Mouse (Mus musculus): ENCODE results near the gene Pnrc2. TPM values are rescaled to one million over a fixed set of nuclear protein-coding genes. Genes with fewer than 3 reads are reported as not detected.

Pnrc2 gene
- polyA plus RNA-seq, 1 experiment from 2014 or later = 157 TPM

- Histone ChIP-seq H3K4me1 (peaks cover 34% of the 10 kb centered on the region), H3K4me2 (replicated peaks) (peak overlapping the region; percentile 79), H3K27me3 (no peaks in the 10 kb centered on the region), H3K9me3 (replicated peaks) (no peaks in the 10 kb centered on the region), H3K36me3 (peaks cover 5% of the 10 kb centered on the region; the same call in 1 of the 2 replicates), H3K27ac (replicated peaks) (no peak overlapping the region), H3K4me3 (replicated peaks) (peak overlapping the region; percentile 95), H3K9ac (peak overlapping the region; percentile 21; the same call in 1 of the 2 replicates)
- no peak for ATAC-seq (ENCODE audit: insufficient number of reproducible peaks, low FRiP score, low TSS enrichment, low read depth)
- WGBS = 7% methylated on average over 7 of the region's 7 CpGs
Measured at GRCm38 (mm10) chr4:135857597-135858186, 16.0 kb downstream of the Pnrc2 start.

GRCm38 (mm10) chr4:135856223-135857091, 17.2 kb downstream of the Pnrc2 start:
- Histone ChIP-seq H3K9ac (peak overlapping the region; percentile 93), H3K4me3 (replicated peaks) (peak overlapping the region; percentile 95), H3K27ac (replicated peaks) (peak overlapping the region; percentile 99), H3K4me2 (replicated peaks) (peak overlapping the region; percentile 79), H3K4me1 (peaks cover 34% of the 10 kb centered on the region), H3K36me3 (0 out of 2 replicates have a peak, but pooled peaks cover 5% of the 10 kb centered on the region), H3K27me3 (no peaks in the 10 kb centered on the region), H3K9me3 (replicated peaks) (no peaks in the 10 kb centered on the region)
- under 1% methylated on average over 91 of the region's 91 CpGs for WGBS
- ATAC-seq (ENCODE audit: insufficient number of reproducible peaks, low FRiP score, low TSS enrichment, low read depth) = peak; percentile 68

- H3K27me3 ChIP-seq = no peaks in the 10 kb centered on the region
- peak within 1 kb of the TSS; percentile 93 for H3K9ac ChIP-seq
- peak within 1 kb of the TSS; percentile 95 for H3K4me3 ChIP-seq (replicated peaks)
- H3K27ac ChIP-seq (replicated peaks) = peak within 1 kb of the TSS; percentile 99
- H3K4me2 ChIP-seq (replicated peaks) = peak within 1 kb of the TSS; percentile 79
- H3K4me1 ChIP-seq = peaks cover 35% of the 10 kb centered on the region
- WGBS = under 1% methylated on average over 66 of the region's 67 CpGs
- H3K36me3 ChIP-seq = 0 out of 2 replicates have a peak, but pooled peaks cover 5% of the 10 kb centered on the region
- H3K9me3 ChIP-seq (replicated peaks) = no peaks in the 10 kb centered on the region
- ATAC-seq (ENCODE audit: insufficient number of reproducible peaks, low FRiP score, low TSS enrichment, low read depth) = peak; percentile 97
Measured at GRCm38 (mm10) chr4:135855536-135856222, 18.0 kb downstream of the Pnrc2 start, which contains the start of gene Srsf10. Srsf10 (plus strand) TSS chr4:135855747.

- Histone ChIP-seq H3K9ac (peak overlapping the region; percentile 90), H3K4me3 (replicated peaks) (peak overlapping the region; percentile 95), H3K27ac (replicated peaks) (peak overlapping the region; percentile 99), H3K4me2 (replicated peaks) (peak overlapping the region; percentile 79), H3K9me3 (replicated peaks) (no peaks in the 10 kb centered on the region), H3K27me3 (no peaks in the 10 kb centered on the region), H3K4me1 (peaks cover 41% of the 10 kb centered on the region), H3K36me3 (0 out of 2 replicates have a peak, but pooled peaks cover 5% of the 10 kb centered on the region)
- WGBS = 8% methylated on average over 6 of the region's 6 CpGs
- ATAC-seq (ENCODE audit: insufficient number of reproducible peaks, low FRiP score, low TSS enrichment, low read depth) = no peak
Measured at GRCm38 (mm10) chr4:135855080-135855479, 18.6 kb downstream of the Pnrc2 start.

GRCm38 (mm10) chr4:135854630-135855029, 19.0 kb downstream of the Pnrc2 start:
- Histone ChIP-seq H3K9ac (no peak overlapping the region), H3K9me3 (replicated peaks) (no peaks in the 10 kb centered on the region), H3K4me3 (replicated peaks) (no peak overlapping the region; the same call in 1 of the 2 replicates), H3K27ac (replicated peaks) (peak overlapping the region; percentile 99), H3K4me2 (replicated peaks) (peak overlapping the region; percentile 79), H3K27me3 (no peaks in the 10 kb centered on the region), H3K36me3 (0 out of 2 replicates have a peak, but pooled peaks cover 4% of the 10 kb centered on the region), H3K4me1 (peaks cover 41% of the 10 kb centered on the region)
- 74% methylated on average over 11 of the region's 11 CpGs for WGBS
- no peak for ATAC-seq (ENCODE audit: insufficient number of reproducible peaks, low FRiP score, low TSS enrichment, low read depth)

- peaks cover 36% of the 10 kb centered on the region for H3K4me1 ChIP-seq
- ATAC-seq (ENCODE audit: insufficient number of reproducible peaks, low FRiP score, low TSS enrichment, low read depth) = no peak
- no peak overlapping the region for H3K9ac ChIP-seq
- H3K27ac ChIP-seq (replicated peaks) = peak overlapping the region; percentile 99
- H3K4me2 ChIP-seq (replicated peaks) = no peak overlapping the region
- H3K4me3 ChIP-seq (replicated peaks) = no peak overlapping the region
- no peaks in the 10 kb centered on the region for H3K36me3 ChIP-seq
- 82% methylated on average over 14 of the region's 14 CpGs for WGBS
- no peaks in the 10 kb centered on the region for H3K9me3 ChIP-seq (replicated peaks)
- no peaks in the 10 kb centered on the region for H3K27me3 ChIP-seq
Measured at GRCm38 (mm10) chr4:135853987-135854546, 19.6 kb downstream of the Pnrc2 start.

GRCm38 (mm10) chr4:135851942-135852341, 21.7 kb downstream of the Pnrc2 start:
- Histone ChIP-seq H3K4me3 (replicated peaks) (no peak overlapping the region), H3K4me2 (replicated peaks) (no peak overlapping the region), H3K36me3 (no peaks in the 10 kb centered on the region), H3K9me3 (replicated peaks) (no peaks in the 10 kb centered on the region), H3K27ac (replicated peaks) (no peak overlapping the region), H3K4me1 (peaks cover 26% of the 10 kb centered on the region), H3K9ac (no peak overlapping the region), H3K27me3 (no peaks in the 10 kb centered on the region)
- 76% methylated on average over 9 of the region's 9 CpGs for WGBS
- ATAC-seq (ENCODE audit: insufficient number of reproducible peaks, low FRiP score, low TSS enrichment, low read depth) = no peak

GRCm38 (mm10) chr4:135850411-135851095, 23.1 kb downstream of the Pnrc2 start:
- no peak overlapping the region for H3K9ac ChIP-seq

GRCm38 (mm10) chr4:135847581-135847980, 26.1 kb downstream of the Pnrc2 start:
- Histone ChIP-seq H3K9me3 (replicated peaks) (no peaks in the 10 kb centered on the region), H3K27me3 (no peaks in the 10 kb centered on the region), H3K4me2 (replicated peaks) (no peak overlapping the region), H3K36me3 (no peaks in the 10 kb centered on the region), H3K9ac (no peak overlapping the region), H3K4me1 (peaks cover 14% of the 10 kb centered on the region), H3K4me3 (replicated peaks) (no peak overlapping the region), H3K27ac (replicated peaks) (no peak overlapping the region)
- ATAC-seq (ENCODE audit: insufficient number of reproducible peaks, low FRiP score, low TSS enrichment, low read depth) = no peak
- WGBS = 50% methylated on average over 5 of the region's 5 CpGs

More at GRCm38 (mm10) chr4:135850411-135851095, 23.1 kb downstream of the Pnrc2 start:
- H3K27me3 ChIP-seq = no peaks in the 10 kb centered on the region
- peak overlapping the region; percentile 58; the same call in 1 of the 2 replicates for H3K27ac ChIP-seq (replicated peaks)
- H3K9me3 ChIP-seq (replicated peaks) = no peaks in the 10 kb centered on the region
- H3K4me3 ChIP-seq (replicated peaks) = no peak overlapping the region
- 22% methylated on average over 13 of the region's 13 CpGs for WGBS
- ATAC-seq (ENCODE audit: insufficient number of reproducible peaks, low FRiP score, low TSS enrichment, low read depth) = peak; percentile 56; the same call in 1 of the 2 replicates
- H3K4me1 ChIP-seq = peaks cover 26% of the 10 kb centered on the region
- peak overlapping the region; percentile 12; the same call in 1 of the 2 replicates for H3K4me2 ChIP-seq (replicated peaks)
- no peaks in the 10 kb centered on the region for H3K36me3 ChIP-seq

GRCm38 (mm10) chr4:135844400-135844799, 29.2 kb downstream of the Pnrc2 start:
- WGBS = 72% methylated on average over 6 of the region's 6 CpGs
- Histone ChIP-seq H3K4me1 (0 out of 2 replicates have a peak, but pooled peaks cover 3% of the 10 kb centered on the region), H3K36me3 (no peaks in the 10 kb centered on the region), H3K9me3 (replicated peaks) (no peaks in the 10 kb centered on the region), H3K27me3 (no peaks in the 10 kb centered on the region), H3K27ac (replicated peaks) (no peak overlapping the region), H3K4me3 (replicated peaks) (no peak overlapping the region), H3K4me2 (replicated peaks) (no peak overlapping the region), H3K9ac (no peak overlapping the region)
- no peak for ATAC-seq (ENCODE audit: insufficient number of reproducible peaks, low FRiP score, low TSS enrichment, low read depth)

Data from embryonic facial prominence, embryonic 15.5 days (tissue).